Mouse (Mus musculus): ENCODE measurements around the gene Olfr147. TPM values are rescaled to one million over a fixed set of nuclear protein-coding genes. Genes with fewer than 3 reads are reported as not detected.
"Not testable (repeated sequence)": the region's sequence is repeated elsewhere in the genome, so short reads cannot be mapped to it uniquely, and the experiment has no call there.

The Olfr147 gene
- total RNA-seq (2014; rRNA removed) (not detected in 2 replicates), polyA plus RNA-seq (2015; fragmentation: Nextera tagmentation; extraction: Ambion mirVana) (not detected in 2 replicates)

- H3K27ac ChIP-seq (ENCODE audit: low read depth, low read length): no peak within 1 kb of the TSS
- ATAC-seq (no peak), DNase-seq (no peak)
- no peak within 1 kb of the TSS for H3K4me3 ChIP-seq (ENCODE audit: low read depth, low read length)
- no peak within 1 kb of the TSS for H3K9ac ChIP-seq
- H3K36me3 ChIP-seq (ENCODE audit: insufficient read depth): no peaks in the 10 kb centered on the region
- H3K4me2 ChIP-seq (ENCODE audit: low read depth): no peak within 1 kb of the TSS
- 85% methylated on average over 1 of the region's 1 CpGs for WGBS
- no peaks in the 10 kb centered on the region for H3K27me3 ChIP-seq (ENCODE audit: insufficient read depth, low read length)
- no peaks in the 10 kb centered on the region for H3K9me3 ChIP-seq (ENCODE audit: low read length)
- no peaks in the 10 kb centered on the region for H3K4me1 ChIP-seq (ENCODE audit: insufficient read depth)
- no peak for TF ChIP-seq CTCF (IDR thresholded peaks at IDR 0.05; ENCODE audit: low read depth)
These were observed at the start of gene Olfr147 for GRCm38 (mm10) chr9:38401398-38401797. TSS of gene Olfr147 (plus strand) at chr9:38401698.

GRCm38 (mm10) chr9:38366596-38366995, 34.9 kb upstream of the Olfr147 start, which contains the start of gene Olfr250:
TSS of gene Olfr250 (plus strand) at chr9:38366896.
- TF ChIP-seq CTCF (IDR thresholded peaks at IDR 0.05; ENCODE audit: low read depth): no peak
- DNase-seq: no peak
- H3K9me3 ChIP-seq (ENCODE audit: low read length): no peaks in the 10 kb centered on the region
- no peak within 1 kb of the TSS for H3K4me2 ChIP-seq (ENCODE audit: low read depth)
- no peak for ATAC-seq
- no peak within 1 kb of the TSS for H3K4me3 ChIP-seq (ENCODE audit: low read depth, low read length)
- no peak within 1 kb of the TSS for H3K27ac ChIP-seq (ENCODE audit: low read depth, low read length)
- H3K9ac ChIP-seq: no peak within 1 kb of the TSS
- H3K27me3 ChIP-seq (ENCODE audit: insufficient read depth, low read length): no peaks in the 10 kb centered on the region
- H3K4me1 ChIP-seq (ENCODE audit: insufficient read depth): no peaks in the 10 kb centered on the region
- 85% methylated on average over 2 of the region's 2 CpGs for WGBS
- no peaks in the 10 kb centered on the region for H3K36me3 ChIP-seq (ENCODE audit: insufficient read depth)

DNA sequence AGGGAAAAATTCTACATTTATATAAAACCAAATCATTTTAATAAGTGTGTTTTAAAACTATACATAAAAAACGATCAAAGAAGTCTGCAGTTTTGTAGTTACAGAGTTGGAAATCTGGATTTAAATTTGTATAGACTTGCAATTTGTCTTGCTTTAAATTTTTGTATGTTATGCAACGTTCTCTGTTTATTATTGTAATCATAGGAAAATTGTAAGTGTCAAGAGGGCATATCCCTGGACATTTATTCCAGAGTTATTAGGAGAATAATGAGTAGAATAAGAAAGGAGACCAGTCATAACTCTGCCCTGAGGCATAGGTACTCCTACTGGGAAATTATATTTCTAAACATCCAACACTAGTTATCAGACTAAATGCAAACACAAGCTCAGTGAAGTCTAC, 24.7 kb upstream of the Olfr147 start, which contains the start of gene Olfr251:
TSS of gene Olfr251 (plus strand) at position 301 of the 400 bp plus-strand sequence.
- no peak within 1 kb of the TSS for H3K9ac ChIP-seq
- H3K4me3 ChIP-seq (ENCODE audit: low read depth, low read length): no peak within 1 kb of the TSS
- no peak for ATAC-seq
- no peak within 1 kb of the TSS for H3K4me2 ChIP-seq (ENCODE audit: low read depth)
- no peaks in the 10 kb centered on the region for H3K4me1 ChIP-seq (ENCODE audit: insufficient read depth)
- no peaks in the 10 kb centered on the region for H3K27me3 ChIP-seq (ENCODE audit: insufficient read depth, low read length)
- no peak for DNase-seq
- no peaks in the 10 kb centered on the region for H3K36me3 ChIP-seq (ENCODE audit: insufficient read depth)
- no peak for TF ChIP-seq CTCF (IDR thresholded peaks at IDR 0.05; ENCODE audit: low read depth)
- WGBS: 74% methylated on average over 2 of the region's 2 CpGs
- H3K27ac ChIP-seq (ENCODE audit: low read depth, low read length): no peak within 1 kb of the TSS
- H3K9me3 ChIP-seq (ENCODE audit: low read length): no peaks in the 10 kb centered on the region

DNA sequence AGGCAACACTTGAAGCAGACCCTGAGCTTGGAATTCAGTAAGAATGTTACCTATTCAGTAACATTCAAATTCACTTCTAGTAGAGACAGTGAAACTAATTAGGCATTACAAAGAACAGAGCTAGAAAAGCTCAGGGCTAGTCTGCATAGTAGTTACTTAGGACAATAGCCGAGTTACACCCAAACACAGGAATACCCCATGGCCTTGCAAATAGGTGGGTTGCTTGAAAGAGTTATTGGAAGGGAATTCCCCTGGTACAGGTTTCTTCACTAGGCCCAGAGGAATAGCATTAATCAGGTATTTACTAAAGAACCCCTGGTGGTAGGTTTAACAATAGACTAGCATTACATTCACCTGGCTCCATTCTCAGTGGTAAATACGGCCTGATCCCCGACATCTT, 6.0 kb downstream of the Olfr147 start:
- H3K27ac ChIP-seq (ENCODE audit: low read depth, low read length); ATAC-seq; H3K9me3 ChIP-seq (ENCODE audit: low read length); H3K36me3 ChIP-seq (ENCODE audit: insufficient read depth); H3K9ac ChIP-seq; H3K4me3 ChIP-seq (ENCODE audit: low read depth, low read length); H3K4me1 ChIP-seq (ENCODE audit: insufficient read depth); DNase-seq; H3K27me3 ChIP-seq (ENCODE audit: insufficient read depth, low read length); H3K4me2 ChIP-seq (ENCODE audit: low read depth): not testable (repeated sequence)
- 86% methylated on average over 3 of the region's 3 CpGs for WGBS

DNA sequence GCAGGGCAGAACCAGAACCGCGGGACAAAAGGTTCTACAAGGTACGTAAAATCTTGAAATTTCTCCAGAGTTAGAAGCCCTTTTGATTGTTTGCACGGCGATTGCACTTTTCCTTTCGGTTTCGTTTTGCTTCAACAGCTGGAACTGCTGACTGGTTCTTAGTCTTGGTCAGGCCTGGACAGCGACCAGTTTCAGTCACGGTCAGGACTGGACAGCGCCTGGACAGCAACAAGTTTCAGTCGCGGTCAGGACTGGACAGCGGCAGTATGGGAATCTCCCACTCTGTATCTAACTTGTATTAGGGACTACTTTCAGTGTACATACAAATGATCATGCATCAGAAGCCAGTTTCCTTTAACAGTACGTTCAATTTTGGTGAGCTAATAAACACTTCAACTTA, 12.0 kb downstream of the Olfr147 start:
- not testable (repeated sequence) for H3K9ac ChIP-seq; H3K4me2 ChIP-seq (ENCODE audit: low read depth); H3K36me3 ChIP-seq (ENCODE audit: insufficient read depth); ATAC-seq; DNase-seq; H3K27ac ChIP-seq (ENCODE audit: low read depth, low read length); H3K4me3 ChIP-seq (ENCODE audit: low read depth, low read length); H3K4me1 ChIP-seq (ENCODE audit: insufficient read depth); H3K9me3 ChIP-seq (ENCODE audit: low read length); H3K27me3 ChIP-seq (ENCODE audit: insufficient read depth, low read length)
- WGBS: 95% methylated on average over 14 of the region's 14 CpGs

GRCm38 (mm10) chr9:38423801-38424200, 22.3 kb downstream of the Olfr147 start:
- H3K27ac ChIP-seq (ENCODE audit: low read depth, low read length): no peak overlapping the region
- H3K4me1 ChIP-seq (ENCODE audit: insufficient read depth): no peaks in the 10 kb centered on the region
- no peak overlapping the region for H3K4me2 ChIP-seq (ENCODE audit: low read depth)
- no peak overlapping the region for H3K4me3 ChIP-seq (ENCODE audit: low read depth, low read length)
- ATAC-seq (no peak), DNase-seq (no peak)
- H3K9me3 ChIP-seq (ENCODE audit: low read length): no peaks in the 10 kb centered on the region
- H3K36me3 ChIP-seq (ENCODE audit: insufficient read depth): no peaks in the 10 kb centered on the region
- no peak overlapping the region for H3K9ac ChIP-seq
- no peak for TF ChIP-seq CTCF (IDR thresholded peaks at IDR 0.05; ENCODE audit: low read depth)
- H3K27me3 ChIP-seq (ENCODE audit: insufficient read depth, low read length): no peaks in the 10 kb centered on the region

- Histone ChIP-seq H3K27ac (ENCODE audit: low read depth, low read length) (no peak overlapping the region), H3K4me2 (ENCODE audit: low read depth) (no peak overlapping the region), H3K27me3 (ENCODE audit: insufficient read depth, low read length) (no peaks in the 10 kb centered on the region), H3K9me3 (ENCODE audit: low read length) (no peaks in the 10 kb centered on the region), H3K36me3 (ENCODE audit: insufficient read depth) (no peaks in the 10 kb centered on the region), H3K4me1 (ENCODE audit: insufficient read depth) (no peaks in the 10 kb centered on the region), H3K9ac (no peak overlapping the region), H3K4me3 (ENCODE audit: low read depth, low read length) (no peak overlapping the region)
- DNase-seq (no peak), ATAC-seq (no peak)
- TF ChIP-seq CTCF (IDR thresholded peaks at IDR 0.05; ENCODE audit: low read depth): no peak
- WGBS: 61% methylated on average over 1 of the region's 1 CpGs
These were observed 25.5 kb downstream of the Olfr147 start for GRCm38 (mm10) chr9:38427026-38427425.

DNA sequence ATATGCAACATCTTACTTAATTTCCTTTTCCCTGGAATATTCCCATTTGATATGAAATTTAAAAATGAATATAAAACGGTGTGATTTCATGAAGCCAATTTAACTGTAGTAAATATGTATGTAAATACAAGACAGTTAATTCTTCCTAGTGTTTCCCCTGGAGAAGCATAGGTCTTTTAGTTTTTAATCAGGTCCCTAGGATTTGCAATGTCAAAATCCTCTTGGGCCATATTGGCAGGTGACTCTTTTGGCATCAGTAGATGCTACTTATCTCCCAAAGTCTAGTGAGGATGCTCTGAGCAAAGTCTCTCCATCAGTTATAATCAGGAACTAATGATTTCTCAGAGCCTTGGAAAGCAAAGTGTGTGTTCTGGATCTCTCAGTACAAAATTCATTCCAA, 27.7 kb downstream of the Olfr147 start, which contains the start of gene Olfr901:
TSS of gene Olfr901 (plus strand) at position 301 of the 400 bp plus-strand sequence.
- no peak within 1 kb of the TSS for H3K27ac ChIP-seq (ENCODE audit: low read depth, low read length)
- ATAC-seq (no peak), DNase-seq (no peak)
- no peak within 1 kb of the TSS for H3K4me2 ChIP-seq (ENCODE audit: low read depth)
- H3K9ac ChIP-seq: no peak within 1 kb of the TSS
- no peak for TF ChIP-seq CTCF (IDR thresholded peaks at IDR 0.05; ENCODE audit: low read depth)
- no peak within 1 kb of the TSS for H3K4me3 ChIP-seq (ENCODE audit: low read depth, low read length)
- WGBS: 92% methylated on average over 1 of the region's 1 CpGs
- H3K36me3 ChIP-seq (ENCODE audit: insufficient read depth): no peaks in the 10 kb centered on the region
- H3K9me3 ChIP-seq (ENCODE audit: low read length): no peaks in the 10 kb centered on the region
- no peaks in the 10 kb centered on the region for H3K4me1 ChIP-seq (ENCODE audit: insufficient read depth)
- no peaks in the 10 kb centered on the region for H3K27me3 ChIP-seq (ENCODE audit: insufficient read depth, low read length)

Data from forebrain, postnatal 0 days (tissue).